Mouse (Mus musculus) liver, embryonic 14.5 days (tissue): ENCODE measurements around the gene Myocd. TPM values are rescaled to one million over a fixed set of nuclear protein-coding genes. Genes with fewer than 3 reads are reported as not detected.

ENCODE experiments used
- ATAC-seq: fragments of 200-750 bp; cut with Nextera tagmentation; 2 replicates; pipeline ENCODE4 v1.8.0; 2017; ENCODE audit warnings: moderate number of reproducible peaks, mild to moderate bottlenecking, moderate library complexity; ENCODE audit not compliant: insufficient read depth
- DNase-seq, 3 experiments: peaks; one replicate each; pipeline ENCODE4 v3.0.0-alpha.2; 2012 to 2013; ENCODE audit warnings: low read depth in 3 of 3, low spot score in 3 of 3
- H3K27ac ChIP-seq: fragments of 300-500 bp; sonication (generic); 2 replicates; pipeline ENCODE4 v1.5.1; 2014; ENCODE audit warnings: moderate library complexity, mild to moderate bottlenecking, control low read depth, inconsistent platforms
- H3K27me3 ChIP-seq: fragments of 300-500 bp; sonication (generic); 2 replicates; pipeline ENCODE4 v1.6.1; 2014; ENCODE audit warnings: mild to moderate bottlenecking, low read length, moderate library complexity; ENCODE audit not compliant: control insufficient read depth, insufficient read depth
- H3K36me3 ChIP-seq: fragments of 300-500 bp; sonication (generic); replicated peaks from 2 replicates; pipeline ENCODE4 v1.6.1; 2014; ENCODE audit warnings: low read depth; ENCODE audit not compliant: control insufficient read depth, insufficient read depth
- H3K4me1 ChIP-seq, 2 experiments: fragments of 200-500 bp in 1 of 2; fragments of 300-500 bp in 1 of 2; sonication (generic) in 1 of 2; replicated peaks; 2 replicates each; pipeline ENCODE4 v1.6.1; 2012 to 2014; ENCODE audit warnings: antibody characterized with exemption in 1 of 2, inconsistent platforms in 1 of 2, low read length in 1 of 2; ENCODE audit not compliant: control insufficient read depth in 2 of 2, insufficient read depth in 2 of 2
- H3K4me2 ChIP-seq: fragments of 300-500 bp; sonication (generic); 2 replicates; pipeline ENCODE4 v1.6.1; 2014; ENCODE audit warnings: low read depth, mild to moderate bottlenecking, control low read depth, moderate library complexity
- H3K4me3 ChIP-seq, 2 experiments: fragments of 200-500 bp in 1 of 2; fragments of 300-500 bp in 1 of 2; sonication (generic) in 1 of 2; 2 replicates each; pipeline ENCODE4 v1.5.1; 2012 to 2014; ENCODE audit warnings: low read depth in 2 of 2, low read length in 2 of 2, mild to moderate bottlenecking in 2 of 2, control low read depth in 1 of 2, inconsistent platforms in 1 of 2, moderate library complexity in 1 of 2; ENCODE audit not compliant: insufficient read depth in 1 of 2
- H3K9ac ChIP-seq: fragments of 300-500 bp; sonication (generic); replicated peaks from 2 replicates; pipeline ENCODE4 v1.6.1; 2014; ENCODE audit warnings: mild to moderate bottlenecking, control low read depth, moderate library complexity
- H3K9me3 ChIP-seq: fragments of 300-500 bp; sonication (generic); 2 replicates; pipeline ENCODE4 v1.6.1; 2016; ENCODE audit warnings: low read length, mixed read lengths; ENCODE audit not compliant: control insufficient read depth
- CTCF ChIP-seq: IDR thresholded peaks from 2 replicates; pipeline ENCODE4 v1.5.1; 2016; ENCODE audit warnings: antibody characterized with exemption, low read depth, control low read depth
- EP300 ChIP-seq: IDR thresholded peaks from 2 replicates; pipeline ENCODE4 v1.6.1; 2016; ENCODE audit warnings: antibody characterized with exemption, low read depth
- WGBS: fragments of 180-500 bp; shearing (Covaris S2); extraction: QIAGEN DNeasy Blood & Tissue Kit; methylation state at CpG from one replicate; pipeline ENCODE4 v1.1.7; 2014; ENCODE audit not compliant: insufficient replicate concordance; 5-methylcytosine and 5-hydroxymethylcytosine counted together
- polyA plus RNA-seq, 2 experiments: library from polyadenylated mRNA; depleted of rRNA in 1 of 2; stranded (reverse) in 1 of 2; unstranded in 1 of 2; fragments of >200 nt; fragmentation: Nextera tagmentation in 1 of 2; extraction: Ambion mirVana in 1 of 2; gene quantifications; 2 replicates each; pipeline versions ENCODE4 v1.2.1 to v1.2.3; 2012 to 2014

Myocd gene
- polyA plus RNA-seq, 2 experiments, result 0.04 to 0.11 TPM

DNA sequence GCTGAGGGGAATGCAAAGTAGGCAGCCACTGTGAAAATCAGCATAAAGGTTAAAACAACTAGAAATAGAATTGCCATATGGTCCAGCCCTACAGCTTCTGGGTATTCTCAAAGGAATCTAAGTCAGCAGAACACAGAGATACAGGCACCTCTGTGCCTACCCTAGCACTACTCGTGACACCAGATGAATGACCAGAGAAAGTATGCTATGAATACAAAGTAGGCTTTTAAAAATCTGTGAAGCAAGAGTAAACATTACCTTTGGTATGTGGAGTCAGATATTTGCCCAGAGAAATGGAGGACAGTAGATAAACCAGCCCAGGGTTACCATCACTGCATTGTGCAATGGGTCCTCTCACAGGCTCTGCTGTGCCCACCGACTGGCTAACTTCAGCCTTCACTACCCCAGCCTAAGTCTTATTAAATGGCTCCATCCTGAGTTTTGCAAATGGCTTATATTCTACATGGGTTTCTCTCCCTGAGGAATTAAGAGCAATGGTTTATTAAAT lies 132.6 kb downstream of the Myocd start:
- Histone ChIP-seq H3K36me3 (no peaks in the 10 kb centered on the region), H3K4me3 (no peak overlapping the region), H3K9me3 (no peaks in the 10 kb centered on the region), H3K27me3 (no peaks in the 10 kb centered on the region), H3K4me2 (no peak overlapping the region), H3K27ac (no peak overlapping the region), H3K9ac (no peak overlapping the region), H3K4me1 (no peaks in the 10 kb centered on the region)
- ATAC-seq, result peak; percentile 55; the same call in 1 of the 2 replicates
- 63% methylated on average over 2 of the region's 2 CpGs for WGBS
- DNase-seq, result peak in 2 of 3 experiments; percentile 2 to 11
- no peak for TF ChIP-seq EP300

DNA sequence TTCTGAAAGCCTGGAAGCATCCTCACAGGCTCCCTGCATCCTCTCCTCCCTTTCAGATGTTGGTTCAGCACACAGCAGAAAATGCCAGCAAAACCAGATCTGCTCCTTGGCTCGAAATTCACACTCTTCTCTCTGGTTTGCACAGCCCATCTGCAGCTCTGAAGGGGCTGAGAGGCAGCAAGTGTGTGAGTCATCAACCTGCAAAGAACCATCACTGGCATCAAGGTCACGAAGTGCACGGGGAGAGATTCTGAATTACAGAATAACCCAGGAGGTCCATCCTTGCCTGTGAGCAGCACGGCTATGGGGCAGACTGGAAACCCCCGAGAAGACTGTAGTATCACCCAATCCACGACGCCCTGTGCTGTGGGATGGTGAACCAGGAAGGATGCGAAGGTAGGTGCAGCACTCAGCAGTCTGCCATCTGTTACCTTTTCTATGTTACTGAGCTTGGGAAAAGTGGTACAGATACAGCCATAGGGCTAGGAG lies 134.5 kb downstream of the Myocd start:
- H3K4me3 ChIP-seq, result no peak overlapping the region
- H3K27me3 ChIP-seq, result no peaks in the 10 kb centered on the region; the same call in 1 of the 2 replicates
- 60% methylated on average over 8 of the region's 8 CpGs for WGBS
- no peak for TF ChIP-seq CTCF
- no peak for TF ChIP-seq EP300
- ATAC-seq (no peak), DNase-seq (no peak)
- H3K9me3 ChIP-seq, result no peaks in the 10 kb centered on the region
- no peaks in the 10 kb centered on the region for H3K4me1 ChIP-seq
- no peak overlapping the region for H3K27ac ChIP-seq
- H3K9ac ChIP-seq, result no peak overlapping the region
- H3K36me3 ChIP-seq, result no peaks in the 10 kb centered on the region
- H3K4me2 ChIP-seq, result no peak overlapping the region

DNA sequence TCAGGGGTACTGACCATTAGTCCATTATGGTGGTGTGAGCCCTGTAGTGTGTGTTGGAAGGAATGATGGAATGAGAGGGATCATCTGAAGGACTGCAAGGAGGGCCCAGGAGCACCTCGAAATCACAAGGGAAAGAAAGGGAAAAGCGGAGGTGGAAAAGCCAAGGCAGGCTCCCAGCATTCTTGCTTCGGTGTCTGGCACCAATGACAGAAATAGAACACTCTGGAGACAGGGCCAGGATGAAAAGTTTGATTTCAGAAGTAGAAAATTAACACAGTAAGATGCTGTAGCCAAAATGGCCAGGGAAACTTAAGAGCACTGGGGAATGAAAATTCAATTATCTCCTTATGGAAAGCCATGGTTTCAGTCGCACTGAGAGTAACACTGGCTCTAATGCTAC lies 136.1 kb downstream of the Myocd start:
- no peaks in the 10 kb centered on the region for H3K4me1 ChIP-seq
- DNase-seq, result no peak

DNA sequence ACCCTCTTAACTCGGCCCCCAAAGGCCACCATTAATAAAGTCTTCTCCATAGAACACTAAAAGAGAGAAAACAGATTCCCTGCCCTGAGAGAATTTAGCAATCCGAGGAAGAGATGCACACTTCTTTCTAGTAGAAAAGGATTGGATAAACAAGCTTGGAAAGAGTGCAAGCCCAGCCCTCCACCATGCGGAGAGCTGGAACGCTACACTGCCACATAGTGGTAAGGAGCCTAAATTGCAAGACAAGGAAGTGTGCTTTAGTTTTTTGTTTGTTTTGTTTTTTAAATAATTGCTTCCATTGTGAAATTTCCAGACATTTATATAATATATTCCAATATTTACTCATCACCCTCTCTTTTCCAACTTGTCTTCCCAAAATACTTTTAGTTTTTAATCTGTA lies 140.7 kb downstream of the Myocd start:
- H3K4me2 ChIP-seq, result no peak overlapping the region
- H3K4me1 ChIP-seq, result no peaks in the 10 kb centered on the region
- no peak for TF ChIP-seq EP300
- peak; percentile 39 for TF ChIP-seq CTCF
- H3K27me3 ChIP-seq, result no peaks in the 10 kb centered on the region; the same call in 1 of the 2 replicates
- WGBS, result 59% methylated on average over 4 of the region's 4 CpGs
- no peak for DNase-seq
- H3K9me3 ChIP-seq, result no peaks in the 10 kb centered on the region
- no peaks in the 10 kb centered on the region for H3K36me3 ChIP-seq
- no peak overlapping the region for H3K9ac ChIP-seq
- ATAC-seq, result no peak
- H3K27ac ChIP-seq, result no peak overlapping the region
- no peak overlapping the region for H3K4me3 ChIP-seq

More for the DNA sequence above, 136.1 kb downstream of the Myocd start:
- WGBS, result 67% methylated on average over 4 of the region's 4 CpGs
- TF ChIP-seq EP300, result no peak
- Histone ChIP-seq H3K36me3 (no peaks in the 10 kb centered on the region), H3K27ac (no peak overlapping the region), H3K4me2 (no peak overlapping the region), H3K9me3 (no peaks in the 10 kb centered on the region), H3K4me3 (no peak overlapping the region), H3K9ac (no peak overlapping the region), H3K27me3 (no peaks in the 10 kb centered on the region; the same call in 1 of the 2 replicates)
- ATAC-seq, result no peak

DNA sequence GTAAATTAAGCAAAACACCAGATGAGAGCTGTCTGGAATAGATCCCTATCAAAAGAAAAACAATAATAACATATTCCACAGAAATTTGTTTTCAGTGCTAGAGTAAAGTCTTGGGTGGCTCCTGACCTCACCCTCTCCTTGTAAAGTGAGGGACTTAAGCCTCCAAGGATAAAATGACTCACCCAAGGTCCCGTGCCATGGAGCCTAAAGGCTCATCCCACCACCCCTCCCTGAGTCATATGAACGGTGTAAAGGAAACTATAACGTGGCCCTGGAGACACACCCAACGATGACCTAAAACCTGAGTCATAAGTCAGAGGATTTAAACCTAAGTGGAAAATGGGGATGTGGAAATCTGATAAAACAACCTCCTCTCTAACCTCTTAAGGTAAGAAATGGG lies 141.1 kb downstream of the Myocd start:
- ATAC-seq (no peak), DNase-seq (no peak)
- H3K4me2 ChIP-seq, result no peak overlapping the region
- H3K4me3 ChIP-seq, result no peak overlapping the region
- no peaks in the 10 kb centered on the region for H3K9me3 ChIP-seq
- TF ChIP-seq CTCF, result no peak
- TF ChIP-seq EP300, result no peak
- H3K36me3 ChIP-seq, result no peaks in the 10 kb centered on the region
- no peaks in the 10 kb centered on the region for H3K4me1 ChIP-seq
- H3K9ac ChIP-seq, result no peak overlapping the region
- WGBS, result 56% methylated on average over 4 of the region's 4 CpGs
- no peaks in the 10 kb centered on the region; the same call in 1 of the 2 replicates for H3K27me3 ChIP-seq
- H3K27ac ChIP-seq, result no peak overlapping the region
